Mouse (Mus musculus) ES-Bruce4 (cell line): ENCODE results near the gene Ppargc1a. TPM values are rescaled to one million over a fixed set of nuclear protein-coding genes. Genes with fewer than 3 reads are reported as not detected.

Source experiments
- H3K27ac ChIP-seq: 2 replicates; pipeline ENCODE4 v1.5.1; 2012; ENCODE audit warnings: low read length, inconsistent platforms; ENCODE audit not compliant: insufficient read depth
- H3K27me3 ChIP-seq: 2 replicates; pipeline ENCODE4 v1.6.1; 2012; ENCODE audit warnings: mild to moderate bottlenecking, low read length, inconsistent platforms; ENCODE audit not compliant: control insufficient read depth, poor library complexity, insufficient read depth, severe bottlenecking
- H3K36me3 ChIP-seq: 2 replicates; pipeline ENCODE4 v1.6.1; 2012; ENCODE audit warnings: inconsistent platforms, mild to moderate bottlenecking, low read length, moderate library complexity; ENCODE audit not compliant: control insufficient read depth, poor library complexity, insufficient read depth, severe bottlenecking
- H3K4me1 ChIP-seq: one replicate; pipeline ENCODE4 v1.8.1; 2011; ENCODE audit warnings: low read length; ENCODE audit not compliant: control insufficient read depth, insufficient read depth
- H3K4me3 ChIP-seq: 2 replicates; pipeline ENCODE4 v1.5.1; 2011; ENCODE audit warnings: low read depth, mild to moderate bottlenecking, low read length
- H3K9ac ChIP-seq: 2 replicates; pipeline ENCODE4 v1.6.1; 2012; ENCODE audit warnings: low read depth, mild to moderate bottlenecking, inconsistent platforms; ENCODE audit not compliant: poor library complexity, severe bottlenecking
- H3K9me3 ChIP-seq: replicated peaks from 2 replicates; pipeline ENCODE4 v1.6.1; 2012; ENCODE audit warnings: mild to moderate bottlenecking, low read length, inconsistent platforms; ENCODE audit not compliant: control insufficient read depth, poor library complexity, insufficient read depth, severe bottlenecking
- CTCF ChIP-seq: IDR thresholded peaks from one replicate; pipeline ENCODE4 v1.8.1; 2011; ENCODE audit warnings: low read depth, low read length
- EP300 ChIP-seq: IDR thresholded peaks from 2 replicates; pipeline ENCODE4 v1.6.1; 2011; ENCODE audit warnings: low read depth, low read length; ENCODE audit not compliant: insufficient read depth
- POLR2A ChIP-seq: IDR thresholded peaks from one replicate; pipeline ENCODE4 v1.8.1; 2011; ENCODE audit warnings: low read length; ENCODE audit not compliant: insufficient read depth
- polyA plus RNA-seq: library from polyadenylated mRNA; stranded (reverse); fragments of >200 nt; gene quantifications from 2 replicates; pipeline ENCODE4 v1.2.4, GENCODE M21; 2011; ENCODE audit warnings: low read depth; ENCODE audit not compliant: missing spikeins, insufficient read depth, insufficient read length

Ppargc1a gene
- polyA plus RNA-seq, 1 experiment = not detected

DNA sequence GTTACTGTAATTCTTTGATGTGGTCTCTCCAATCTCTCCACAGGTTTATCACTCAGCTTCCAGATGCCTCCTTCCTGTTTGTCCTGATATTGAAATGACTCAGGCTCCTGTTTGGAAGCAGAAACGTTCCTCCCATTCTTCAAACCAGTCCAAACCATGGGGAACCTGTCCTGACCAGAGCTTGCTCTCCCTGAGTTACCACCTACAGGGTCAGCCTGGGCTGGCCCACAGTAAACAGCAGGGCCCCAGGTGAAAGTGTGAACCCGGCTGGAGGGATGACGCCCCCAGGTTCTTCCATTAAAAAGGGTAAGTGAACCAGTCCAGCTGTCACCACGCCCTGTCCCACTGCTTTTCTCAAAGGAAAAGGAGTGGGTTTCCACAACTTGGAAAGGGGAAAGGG is 15.5 kb upstream of the Ppargc1a start:
- Histone ChIP-seq H3K4me1 (no peaks in the 10 kb centered on the region), H3K4me3 (no peak overlapping the region), H3K36me3 (no peaks in the 10 kb centered on the region), H3K27me3 (no peaks in the 10 kb centered on the region), H3K9me3 (no peaks in the 10 kb centered on the region), H3K9ac (no peak overlapping the region), H3K27ac (no peak overlapping the region)
- TF ChIP-seq POLR2A = no peak
- TF ChIP-seq EP300 = no peak
- no peak for TF ChIP-seq CTCF

DNA sequence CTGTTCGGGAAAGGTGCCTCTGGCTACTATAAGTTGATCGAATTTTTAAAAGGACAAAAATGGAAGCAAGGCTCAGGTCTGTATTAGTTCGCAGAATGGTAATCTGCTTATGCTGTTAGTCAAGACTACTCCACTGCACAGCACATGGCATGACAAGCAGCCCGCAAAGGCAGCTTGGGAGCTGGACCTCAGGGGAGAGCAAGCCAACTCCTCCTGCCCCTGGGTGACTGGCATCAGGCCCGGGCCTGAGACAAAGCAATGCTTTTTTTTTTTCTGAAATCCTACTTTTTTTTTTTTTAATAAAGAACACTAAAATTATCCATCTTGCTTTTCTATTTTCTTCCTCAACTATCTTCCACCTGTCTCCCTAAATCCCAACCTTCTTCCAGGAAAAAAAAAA is 15.1 kb upstream of the Ppargc1a start:
- TF ChIP-seq EP300 (no peak), CTCF (no peak), POLR2A (no peak)
- Histone ChIP-seq H3K27ac (no peak overlapping the region), H3K9ac (no peak overlapping the region), H3K9me3 (no peaks in the 10 kb centered on the region), H3K4me3 (no peak overlapping the region), H3K36me3 (no peaks in the 10 kb centered on the region), H3K27me3 (no peaks in the 10 kb centered on the region), H3K4me1 (no peaks in the 10 kb centered on the region)

DNA sequence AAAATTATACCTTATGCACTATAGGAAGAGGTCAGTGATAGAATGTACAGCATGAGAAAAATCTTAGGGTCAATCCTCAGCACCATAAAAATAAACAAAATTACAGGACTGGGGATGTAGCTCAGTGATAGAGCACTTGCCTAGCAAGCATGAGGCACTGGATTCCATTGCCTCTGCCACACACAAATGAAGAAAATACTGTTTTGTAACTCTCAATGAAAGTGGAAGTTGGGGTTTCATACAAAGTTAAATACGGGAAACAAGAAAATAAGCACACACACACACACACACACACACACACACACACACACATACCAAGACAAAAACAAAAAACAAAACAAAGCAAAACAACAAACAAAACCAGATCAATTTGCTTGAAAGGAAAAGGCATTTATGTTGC is 10.1 kb upstream of the Ppargc1a start:
- TF ChIP-seq CTCF (no peak), EP300 (no peak), POLR2A (no peak)
- no peak overlapping the region for H3K9ac ChIP-seq
- H3K9me3 ChIP-seq = no peaks in the 10 kb centered on the region

DNA sequence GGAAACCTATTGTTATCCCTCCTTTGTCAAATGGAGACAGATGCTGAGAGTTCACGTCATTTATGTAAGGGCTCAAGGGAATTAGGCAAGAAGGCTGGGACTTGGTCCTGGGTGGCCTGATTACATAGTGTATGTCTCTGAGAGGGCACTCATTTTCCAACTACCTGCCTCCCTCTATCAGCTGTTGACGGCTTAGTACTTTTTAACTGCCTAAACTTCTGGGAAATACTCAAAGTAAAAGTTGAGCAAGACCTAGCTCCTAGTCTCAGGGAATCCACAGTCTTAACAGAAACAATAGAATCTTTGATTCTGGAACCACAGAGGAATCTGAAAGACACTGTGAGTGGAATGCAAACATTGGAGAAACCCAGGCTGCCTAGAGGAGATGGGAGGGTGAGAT is 6.2 kb upstream of the Ppargc1a start:
- no peaks in the 10 kb centered on the region for H3K4me1 ChIP-seq
- no peak overlapping the region for H3K9ac ChIP-seq
- no peaks in the 10 kb centered on the region for H3K36me3 ChIP-seq
- TF ChIP-seq POLR2A = no peak
- no peak for TF ChIP-seq EP300
- TF ChIP-seq CTCF = no peak
- H3K27ac ChIP-seq = no peak overlapping the region
- no peaks in the 10 kb centered on the region for H3K9me3 ChIP-seq
- no peaks in the 10 kb centered on the region for H3K27me3 ChIP-seq
- no peak overlapping the region for H3K4me3 ChIP-seq

More for the DNA sequence above, 10.1 kb upstream of the Ppargc1a start:
- Histone ChIP-seq H3K4me3 (no peak overlapping the region), H3K27ac (no peak overlapping the region), H3K27me3 (no peaks in the 10 kb centered on the region), H3K4me1 (no peaks in the 10 kb centered on the region), H3K36me3 (no peaks in the 10 kb centered on the region)

DNA sequence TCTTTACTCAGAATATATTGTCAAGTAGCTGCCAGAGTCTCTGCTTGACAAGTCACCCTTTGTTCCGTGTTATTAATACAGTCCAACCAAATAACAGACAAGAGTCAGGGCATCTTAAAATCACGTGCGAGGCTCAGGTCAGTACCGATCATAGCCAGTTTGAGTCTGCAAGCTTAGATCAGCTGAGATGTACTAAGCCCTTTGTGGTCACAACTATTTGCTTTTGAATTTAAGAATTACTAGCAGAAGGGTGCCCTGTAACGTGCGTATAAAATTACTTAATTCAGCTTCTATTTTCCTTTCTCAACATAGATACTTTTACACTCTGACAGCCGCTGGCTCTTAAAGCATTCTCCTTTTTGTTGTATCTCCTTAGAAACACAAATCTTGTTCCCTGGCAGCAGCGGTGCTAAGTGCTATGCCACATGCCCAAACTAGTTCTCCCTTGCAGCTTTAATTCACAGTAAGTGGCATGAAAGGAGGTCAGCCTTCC is 718 bp upstream of the Ppargc1a start:
- H3K27ac ChIP-seq = no peak overlapping the region

DNA sequence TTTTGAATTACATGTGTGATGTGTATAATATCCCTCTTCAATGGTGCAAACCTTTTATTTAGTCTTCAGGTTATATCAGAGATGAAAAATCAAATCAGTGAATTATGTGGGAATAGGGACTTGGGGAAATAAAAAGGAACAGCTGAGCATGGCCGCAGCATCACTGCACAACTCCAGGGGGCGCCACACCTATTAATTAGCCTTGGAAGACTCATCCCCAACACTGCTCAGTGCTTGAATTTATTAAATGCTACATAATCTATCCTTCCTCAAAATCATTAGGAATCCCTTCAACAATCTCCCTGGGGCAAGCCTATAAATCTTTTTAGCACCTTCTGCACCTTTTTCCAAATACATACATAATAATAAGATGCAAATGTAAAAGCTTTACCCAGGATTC is 1.9 kb downstream of the Ppargc1a start:
- Histone ChIP-seq H3K36me3 (no peaks in the 10 kb centered on the region), H3K27me3 (no peaks in the 10 kb centered on the region), H3K9me3 (no peaks in the 10 kb centered on the region), H3K4me3 (no peak overlapping the region), H3K9ac (no peak overlapping the region), H3K27ac (no peak overlapping the region), H3K4me1 (no peaks in the 10 kb centered on the region)
- TF ChIP-seq POLR2A (no peak), EP300 (no peak), CTCF (no peak)

More for the DNA sequence above, 718 bp upstream of the Ppargc1a start:
- H3K9ac ChIP-seq = no peak overlapping the region
- TF ChIP-seq CTCF (no peak), POLR2A (no peak), EP300 (no peak)
- no peaks in the 10 kb centered on the region for H3K36me3 ChIP-seq
- H3K9me3 ChIP-seq = no peaks in the 10 kb centered on the region
- H3K4me1 ChIP-seq = no peaks in the 10 kb centered on the region
- no peaks in the 10 kb centered on the region for H3K27me3 ChIP-seq
- H3K4me3 ChIP-seq = no peak overlapping the region

DNA sequence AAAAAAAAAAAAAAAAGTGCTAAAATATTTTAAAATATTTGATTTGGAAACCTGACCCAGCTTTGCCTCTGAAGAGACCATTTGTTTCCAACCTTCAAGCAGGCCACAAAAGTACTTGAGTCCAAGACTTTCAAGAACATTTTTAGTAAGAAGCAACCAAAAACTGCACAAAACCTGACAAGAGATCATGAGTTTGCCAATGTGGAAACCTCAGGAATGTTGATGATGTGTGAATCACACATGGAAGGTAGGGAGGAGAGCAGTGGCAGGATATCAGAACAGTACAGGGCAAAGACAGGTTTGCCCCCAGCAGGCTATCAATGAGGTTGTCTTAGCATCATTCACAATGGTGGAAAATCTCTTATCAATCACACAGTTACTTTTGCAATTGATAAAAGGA is 2.5 kb downstream of the Ppargc1a start:
- TF ChIP-seq POLR2A (no peak), EP300 (no peak), CTCF (no peak)
- Histone ChIP-seq H3K27ac (no peak overlapping the region), H3K4me3 (no peak overlapping the region), H3K9ac (no peak overlapping the region), H3K9me3 (no peaks in the 10 kb centered on the region), H3K4me1 (no peaks in the 10 kb centered on the region), H3K36me3 (no peaks in the 10 kb centered on the region), H3K27me3 (no peaks in the 10 kb centered on the region)
